Mouse (Mus musculus) CD8-positive naive resting alpha-beta T cell, adult 2 months (primary cell): ENCODE measurements around the gene Rnf157.

Experiments used
- DNase-seq, 2 experiments: peaks; one replicate each; pipeline ENCODE4 v3.0.0; 2022; ENCODE audit warnings: low read depth in 2 of 2, low spot score in 2 of 2

The Rnf157 gene

GRCm38 (mm10) chr11:116306126-116306982 is 106.5 kb downstream of the Rnf157 start:
- DNase-seq, result peak; percentile 84 to 91

- no peak for DNase-seq
Observed at GRCm38 (mm10) chr11:116305423-116305822, 107.4 kb downstream of the Rnf157 start.

GRCm38 (mm10) chr11:116298621-116299020 is 114.2 kb downstream of the Rnf157 start:
- no peak for DNase-seq

GRCm38 (mm10) chr11:116298221-116298620 is 114.6 kb downstream of the Rnf157 start:
- no peak for DNase-seq

GRCm38 (mm10) chr11:116297017-116297416 is 115.8 kb downstream of the Rnf157 start:
- no peak for DNase-seq

GRCm38 (mm10) chr11:116296191-116296734 is 116.6 kb downstream of the Rnf157 start:
- DNase-seq, result no peak

GRCm38 (mm10) chr11:116294319-116294718 is 118.5 kb downstream of the Rnf157 start:
- peak in 1 of 2 experiments; percentile 24 for DNase-seq

- DNase-seq, result no peak
Observed at GRCm38 (mm10) chr11:116293538-116294137, 119.2 kb downstream of the Rnf157 start.

- no peak for DNase-seq
Observed at GRCm38 (mm10) chr11:116292401-116292800, 120.4 kb downstream of the Rnf157 start.

- DNase-seq, result no peak
Observed at GRCm38 (mm10) chr11:116290556-116290955, 122.3 kb downstream of the Rnf157 start.

GRCm38 (mm10) chr11:116287351-116287750 is 125.5 kb downstream of the Rnf157 start:
- no peak for DNase-seq
